Mouse (Mus musculus): ENCODE results near the gene Dr1. TPM values are rescaled to one million over a fixed set of nuclear protein-coding genes. Genes with fewer than 3 reads are reported as not detected.
"Not testable (repeated sequence)": the region's sequence is repeated elsewhere in the genome, so short reads cannot be mapped to it uniquely, and the experiment has no call there.

Dr1 gene
- 10 to 100 TPM; 38.6 to 47.0 (median 42.6) TPM for total RNA-seq (2022)

DNA sequence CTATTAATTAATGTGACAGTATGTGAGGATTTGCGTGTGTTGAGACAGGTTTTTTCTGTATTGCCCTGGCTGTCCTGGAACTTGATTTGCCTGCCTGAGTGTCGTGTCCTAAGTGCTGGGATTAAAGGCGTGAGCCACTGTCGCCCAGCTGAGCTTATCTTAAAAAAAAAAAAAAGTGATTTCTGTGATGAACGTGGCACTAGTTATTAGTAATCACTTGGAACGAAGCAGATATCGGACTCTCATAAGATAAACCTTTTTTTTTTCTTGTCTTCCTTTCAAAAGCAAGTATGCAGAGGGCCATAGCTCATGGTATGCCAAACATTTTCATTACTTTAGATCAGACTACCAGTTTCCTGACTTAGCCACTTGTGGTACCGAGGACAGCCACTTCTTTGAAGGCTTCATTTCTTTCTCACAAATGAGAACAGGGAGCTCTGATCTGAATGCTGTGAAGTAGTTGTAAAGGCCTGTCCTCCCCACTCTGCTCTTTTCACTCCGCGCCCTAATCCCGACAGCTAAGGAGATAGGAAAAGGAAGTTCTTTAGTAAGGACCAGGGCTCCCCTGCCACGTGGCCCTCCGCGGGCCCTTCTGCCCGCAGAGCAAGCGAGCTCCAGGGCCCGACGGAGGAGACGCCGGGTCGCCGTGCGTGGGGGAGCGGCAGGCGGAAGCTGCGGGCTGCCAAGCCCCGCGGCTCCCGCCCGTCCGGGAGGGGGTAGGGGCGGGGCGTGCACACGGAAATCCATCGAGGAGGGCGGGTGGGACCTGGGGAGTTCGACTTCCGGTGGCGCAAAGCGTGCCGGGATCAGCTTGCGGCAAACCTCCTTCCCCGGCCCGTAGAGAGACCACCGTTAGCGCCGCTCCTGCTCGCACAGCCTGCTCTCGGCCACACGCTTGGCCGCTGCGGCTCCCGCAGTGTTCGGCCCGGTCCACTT, at the start of gene Dr1:
Gene Dr1 (plus strand): TSS at position 771 of the 936 bp plus-strand sequence.
- peak; percentile 53 to 79 for DNase-seq (ENCODE audit: low spot score in 2 of 2)

GRCm38 (mm10) chr5:108224077-108224476, 44.6 kb upstream of the Dr1 start:
- no peak for DNase-seq (ENCODE audit: low spot score in 2 of 2)

GRCm38 (mm10) chr5:108226159-108226558, 42.5 kb upstream of the Dr1 start:
- DNase-seq (ENCODE audit: low spot score in 2 of 2), result no peak

DNA sequence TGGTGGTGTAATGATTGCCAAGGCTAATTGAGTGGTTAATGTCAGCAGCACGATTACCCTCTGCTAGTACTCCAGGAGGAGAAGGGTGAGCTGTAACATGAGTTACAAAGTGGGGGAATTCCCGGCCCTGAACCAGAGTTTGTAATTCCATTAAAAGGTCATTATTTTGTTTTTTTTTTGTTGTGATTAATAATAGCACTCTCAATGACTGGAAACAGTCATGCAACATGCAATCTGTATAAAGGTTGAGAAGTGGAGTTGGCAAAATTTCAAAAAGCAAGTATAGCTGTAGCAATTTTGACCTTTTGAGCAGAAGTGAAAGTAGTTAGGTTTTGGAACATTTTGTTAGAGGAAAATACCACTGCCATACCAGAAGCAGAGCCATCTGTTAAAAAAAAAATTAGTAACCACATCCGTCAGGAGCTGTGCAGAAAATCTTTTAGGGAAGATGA, 22.4 kb upstream of the Dr1 start:
- no peak for DNase-seq (ENCODE audit: low spot score in 2 of 2)

GRCm38 (mm10) chr5:108250033-108250432, 18.7 kb upstream of the Dr1 start:
- no peak for DNase-seq (ENCODE audit: low spot score in 2 of 2)

GRCm38 (mm10) chr5:108255259-108255658, 13.4 kb upstream of the Dr1 start:
- no peak for DNase-seq (ENCODE audit: low spot score in 2 of 2)

DNA sequence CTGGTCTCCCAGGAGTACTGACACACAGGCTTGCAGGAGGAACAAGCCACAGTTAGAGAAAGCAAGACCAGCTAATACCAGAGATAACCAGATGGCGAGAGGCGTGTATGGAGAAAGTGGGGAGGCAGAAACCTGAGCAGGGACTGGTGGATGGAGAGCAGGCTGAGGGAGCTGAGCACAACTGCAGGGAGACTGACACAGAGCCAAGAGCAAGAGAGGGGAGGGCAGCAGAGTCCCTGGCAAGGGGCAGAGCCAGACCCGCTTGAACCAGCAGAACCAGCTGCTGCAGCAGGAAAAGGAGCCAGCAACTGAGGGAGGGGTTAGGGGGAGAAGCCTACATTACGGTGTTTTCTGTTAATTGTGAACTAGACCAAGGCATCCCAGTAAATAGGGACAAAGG, 6.0 kb upstream of the Dr1 start:
- DNase-seq (ENCODE audit: low spot score in 2 of 2), result peak; percentile 50 to 54

GRCm38 (mm10) chr5:108263785-108264184, 4.9 kb upstream of the Dr1 start:
- DNase-seq (ENCODE audit: low spot score in 2 of 2), result not testable (repeated sequence)

GRCm38 (mm10) chr5:108266990-108267389, 1.7 kb upstream of the Dr1 start:
- no peak for DNase-seq (ENCODE audit: low spot score in 2 of 2)

- DNase-seq (ENCODE audit: low spot score in 2 of 2), result no peak
Measured at GRCm38 (mm10) chr5:108269063-108269810, 540 bp downstream of the Dr1 start.

DNA sequence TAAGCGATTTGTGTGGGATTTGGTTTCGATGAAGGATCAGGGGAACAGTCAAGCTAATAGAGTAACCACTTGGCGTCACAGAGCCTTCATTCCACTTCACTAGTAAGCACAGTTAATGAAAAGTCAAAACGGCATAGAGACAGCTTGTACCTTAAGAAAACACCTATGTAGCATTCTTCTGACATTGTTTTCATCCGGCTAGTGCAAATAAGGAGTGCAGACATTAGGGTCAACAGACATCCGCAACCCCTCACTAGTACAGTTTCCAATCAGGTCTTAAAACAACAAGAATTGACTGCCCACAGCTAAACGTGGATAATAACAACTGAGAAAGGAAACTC, 1.1 kb downstream of the Dr1 start:
- DNase-seq (ENCODE audit: low spot score in 2 of 2), result no peak

- DNase-seq (ENCODE audit: low spot score in 2 of 2), result no peak
Measured at GRCm38 (mm10) chr5:108270415-108270814, 1.7 kb downstream of the Dr1 start.

GRCm38 (mm10) chr5:108271345-108271744, 2.6 kb downstream of the Dr1 start:
- not testable (repeated sequence) for DNase-seq (ENCODE audit: low spot score in 2 of 2)

- DNase-seq (ENCODE audit: low spot score in 2 of 2), result no peak
Measured at GRCm38 (mm10) chr5:108286957-108287356, 18.3 kb downstream of the Dr1 start.

GRCm38 (mm10) chr5:108301567-108301966, 32.9 kb downstream of the Dr1 start:
- no peak for DNase-seq (ENCODE audit: low spot score in 2 of 2)

GRCm38 (mm10) chr5:108312224-108313064, 43.7 kb downstream of the Dr1 start, which contains the start of gene Pigg:
Gene Pigg, plus strand, starts transcription at chr5:108312609.
- peak; percentile 88 to 89 for DNase-seq (ENCODE audit: low spot score in 2 of 2)

DNA sequence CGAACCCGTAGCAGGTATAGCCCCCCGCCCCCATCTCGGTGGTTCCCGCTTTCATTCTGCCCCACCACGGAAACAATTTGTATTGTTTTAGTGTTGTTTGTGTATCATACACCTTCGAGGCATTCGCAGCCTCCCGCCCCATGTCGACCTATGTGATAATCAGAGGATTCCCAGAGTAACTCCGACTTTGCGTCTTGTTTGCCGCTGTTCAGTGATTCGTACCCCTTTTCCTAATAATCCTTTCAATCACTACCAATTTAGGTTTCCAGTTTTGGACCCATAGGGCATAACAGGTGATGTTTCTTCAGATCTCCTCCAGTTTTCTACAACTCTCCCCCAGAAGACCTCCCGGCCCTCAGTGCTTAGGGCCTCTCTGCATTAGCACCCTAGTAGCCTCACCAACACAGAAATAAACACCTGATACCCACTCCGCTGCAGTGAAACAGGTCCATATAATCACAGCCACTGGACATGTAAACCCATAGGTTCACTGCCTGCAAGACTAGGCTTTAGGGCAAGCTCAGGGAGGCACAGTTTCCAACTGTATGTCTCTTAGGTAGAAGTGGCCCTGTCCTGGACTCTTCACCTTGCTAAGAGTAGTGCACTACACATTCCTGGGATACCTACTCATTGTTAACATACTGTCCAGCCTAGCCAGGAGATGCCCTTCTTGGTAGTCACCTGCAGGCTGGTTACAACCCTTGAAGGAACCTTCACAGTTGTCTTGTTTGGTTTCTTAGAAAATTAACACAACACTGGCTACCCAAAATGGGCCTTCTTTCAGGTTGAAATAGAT, 44.6 kb downstream of the Dr1 start:
- DNase-seq (ENCODE audit: low spot score in 2 of 2), result no peak
